In genomic region chr1:21077191-21077590, GRCm38 (mm10) we compare ENCODE assay signal across 8 mouse cellular contexts. TPM values are rescaled to one million over a fixed set of nuclear protein-coding genes. Genes with fewer than 3 reads are reported as not detected.
DNase-seq lines count a peak whose midpoint lies in the region; ATAC-seq lines count a peak whose summit lies in the region.

No protein-coding gene starts in this region.

- H3K4me1 ChIP-seq in hindbrain, embryonic 12.5 days, result peaks cover 47% of the 10 kb centered on the region
- H3K4me1 ChIP-seq in limb, embryonic 10.5 days, result peaks cover 38% of the 10 kb centered on the region
- H3K4me1 ChIP-seq in stomach, embryonic 15.5 days, result peaks cover 28% of the 10 kb centered on the region; the same call in 1 of the 2 replicates

- no peaks in the 10 kb centered on the region for H3K27me3 ChIP-seq in hindbrain, embryonic 12.5 days
- no peaks in the 10 kb centered on the region for H3K27me3 ChIP-seq in limb, embryonic 10.5 days (ENCODE audit: low read depth, poor library complexity, severe bottlenecking)
- no peaks in the 10 kb centered on the region for H3K27me3 ChIP-seq in stomach, embryonic 15.5 days (replicated peaks)

- WGBS in hindbrain, embryonic 12.5 days, result 42% methylated on average over 5 of the region's 5 CpGs
- WGBS in limb, embryonic 10.5 days, result 70% methylated on average over 5 of the region's 5 CpGs
- 50% methylated on average over 5 of the region's 5 CpGs for WGBS in stomach, embryonic 15.5 days

- peak overlapping the region; percentile 7; the same call in 1 of the 2 replicates for H3K4me3 ChIP-seq in hindbrain, embryonic 12.5 days
- H3K4me3 ChIP-seq in limb, embryonic 10.5 days, result peak overlapping the region; percentile 76; the same call in 1 of the 2 replicates
- peak overlapping the region; percentile 71; the same call in 1 of the 2 replicates for H3K4me3 ChIP-seq in stomach, embryonic 15.5 days (replicated peaks)

- H3K4me2 ChIP-seq in hindbrain, embryonic 12.5 days (replicated peaks), result peak overlapping the region; percentile 72
- peak overlapping the region; percentile 75 for H3K4me2 ChIP-seq in stomach, embryonic 15.5 days

- no peaks in the 10 kb centered on the region for H3K36me3 ChIP-seq in hindbrain, embryonic 12.5 days
- H3K36me3 ChIP-seq in limb, embryonic 10.5 days, result 0 out of 2 replicates have a peak, but pooled peaks cover 2% of the 10 kb centered on the region
- no peaks in the 10 kb centered on the region for H3K36me3 ChIP-seq in stomach, embryonic 15.5 days

- no peak overlapping the region for H3K27ac ChIP-seq in hindbrain, embryonic 12.5 days
- 0 out of 2 replicates have a peak overlapping the region, but pooled peaks have one; percentile 20 for H3K27ac ChIP-seq in limb, embryonic 10.5 days
- no peak overlapping the region for H3K27ac ChIP-seq in stomach, embryonic 15.5 days

- peak; percentile 13 for DNase-seq in lung, postnatal 10 days
- no peak for DNase-seq in lung, postnatal 4 days
- DNase-seq in limb, embryonic 10.5 days (ENCODE audit: low spot score), result peak; percentile 31
- no peak for DNase-seq in ovary, adult 18-20 months (ENCODE audit: low spot score)
- no peak for DNase-seq in cerebellum, postnatal 36 days

- ATAC-seq in hindbrain, embryonic 12.5 days (ENCODE audit: low FRiP score), result no peak
- no peak for ATAC-seq in stomach, embryonic 15.5 days (ENCODE audit: insufficient read depth, low FRiP score, low read depth)
- no peak for ATAC-seq in megakaryocyte-erythroid progenitor cell, adult 5-6 weeks (replicated peaks; ENCODE audit: low FRiP score, low TSS enrichment, poor library complexity, severe bottlenecking)

- 0 out of 2 replicates have a peak overlapping the region, but pooled peaks have one; percentile 18 for H3K9ac ChIP-seq in hindbrain, embryonic 12.5 days
- H3K9ac ChIP-seq in stomach, embryonic 15.5 days, result no peak overlapping the region

- no peaks in the 10 kb centered on the region for H3K9me3 ChIP-seq in hindbrain, embryonic 12.5 days (replicated peaks)
- H3K9me3 ChIP-seq in limb, embryonic 10.5 days (replicated peaks), result no peaks in the 10 kb centered on the region
- H3K9me3 ChIP-seq in stomach, embryonic 15.5 days, result no peaks in the 10 kb centered on the region

RNA-seq across cellular contexts. Expression of gene Tram2, which starts 1.8 kb away (rescaled TPM):
- 5.6 and 6.0 TPM in 2 replicates for polyA plus RNA-seq in hindbrain, embryonic 12.5 days (2016; fragmentation: Nextera tagmentation; extraction: Ambion mirVana)
- 5.1 and 6.1 TPM in 2 replicates for polyA plus RNA-seq in limb, embryonic 10.5 days (2016; fragmentation: Nextera tagmentation; extraction: Ambion mirVana)
- 5.7 and 6.3 TPM in 2 replicates for polyA plus RNA-seq in stomach, embryonic 15.5 days (2015; fragmentation: Nextera tagmentation; extraction: Ambion mirVana)
- total RNA-seq in megakaryocyte-erythroid progenitor cell, adult 5-6 weeks (2014; fragmentation: Nextera tagmentation), result 1.8 and 2.9 TPM in 2 replicates
- 0.19 and 1.1 TPM in 2 replicates for total RNA-seq in megakaryocyte-erythroid progenitor cell, adult 5-6 weeks (2017)

Comparison
In these comparisons a context has a peak if more than half of its experiments do, and no peak if none do; other contexts are left out.
1. DNase-seq: peak in lung, postnatal 10 days (single experiment) and limb, embryonic 10.5 days (single experiment); none in lung, postnatal 4 days (0 of 2), ovary, adult 18-20 months (single experiment) and cerebellum, postnatal 36 days (0 of 2).
2. H3K4me3 ChIP-seq: peak in every context shown above with its lines; median percentile 76 in limb, embryonic 10.5 days; 71 in stomach, embryonic 15.5 days; 7 in hindbrain, embryonic 12.5 days.